Mouse (Mus musculus): Measurements from ENCODE around the gene Zswim2. TPM values are rescaled to one million over a fixed set of nuclear protein-coding genes. Genes with fewer than 3 reads are reported as not detected.
"Not testable (repeated sequence)": the region's sequence is repeated elsewhere in the genome, so short reads cannot be mapped to it uniquely, and the experiment has no call there.

Gene Zswim2
- not detected in 2 replicates for polyA plus RNA-seq (2015; fragmentation: Nextera tagmentation; extraction: Ambion mirVana)

DNA sequence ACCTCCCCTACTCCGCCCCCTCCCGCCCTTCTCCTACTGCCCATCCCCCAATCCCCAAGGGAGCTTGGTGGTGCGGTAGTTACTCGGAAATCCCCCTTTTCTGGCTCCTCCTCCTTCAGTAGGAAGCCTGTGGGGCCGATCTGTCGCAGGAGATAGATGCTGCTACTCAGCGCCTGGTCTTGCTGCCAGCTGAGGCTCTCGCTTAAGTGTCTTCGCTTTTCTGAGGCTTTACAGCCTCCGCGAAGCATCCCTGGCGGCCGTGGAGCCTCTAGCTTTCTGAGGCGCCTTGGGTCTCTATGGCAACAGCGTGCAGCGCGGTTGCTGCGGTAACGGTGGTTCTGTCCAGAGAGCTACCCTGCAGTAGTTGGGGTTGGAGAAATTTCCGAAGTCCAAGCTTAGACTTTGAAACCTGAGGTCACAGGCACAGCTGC lies at the start of gene Zswim2:
Gene Zswim2, minus strand, starts transcription at position 298 of the 431 bp plus-strand sequence.
- ATAC-seq, result peak; percentile 79
- H3K4me3 ChIP-seq (ENCODE audit: low read length), result no peak within 1 kb of the TSS
- WGBS, result 1% methylated on average over 20 of the region's 20 CpGs

GRCm38 (mm10) chr2:83990253-83990652 lies 49.2 kb upstream of the Zswim2 start, which contains the start of gene Gm13691:
Gm13691 (plus strand) TSS chr2:83990553.
- not testable (repeated sequence) for H3K36me3 ChIP-seq (ENCODE audit: control insufficient read depth, insufficient read depth, low read length); H3K9ac ChIP-seq (ENCODE audit: low read depth, low read length); H3K27me3 ChIP-seq (replicated peaks; ENCODE audit: control insufficient read depth, insufficient read depth, low read length); H3K4me1 ChIP-seq (ENCODE audit: control insufficient read depth, insufficient read depth, low read length); ATAC-seq; H3K9me3 ChIP-seq (ENCODE audit: control insufficient read depth, low read length); H3K27ac ChIP-seq (ENCODE audit: low read length); H3K4me3 ChIP-seq (ENCODE audit: low read length); H3K4me2 ChIP-seq (ENCODE audit: low read depth, low read length)
- WGBS, result no CpG with 5 or more reads among the region's 6 CpGs

More for the DNA sequence above, at the start of gene Zswim2:
- Histone ChIP-seq H3K9ac (ENCODE audit: low read depth, low read length) (no peak within 1 kb of the TSS), H3K27ac (ENCODE audit: low read length) (no peak within 1 kb of the TSS), H3K36me3 (ENCODE audit: control insufficient read depth, insufficient read depth, low read length) (no peaks in the 10 kb centered on the region), H3K4me1 (ENCODE audit: control insufficient read depth, insufficient read depth, low read length) (peaks cover 2% of the 10 kb centered on the region; the same call in 1 of the 2 replicates), H3K4me2 (ENCODE audit: low read depth, low read length) (0 out of 2 replicates have a peak within 1 kb of the TSS, but pooled peaks have one; percentile 10), H3K27me3 (replicated peaks; ENCODE audit: control insufficient read depth, insufficient read depth, low read length) (no peaks in the 10 kb centered on the region), H3K9me3 (ENCODE audit: control insufficient read depth, low read length) (no peaks in the 10 kb centered on the region)

DNA sequence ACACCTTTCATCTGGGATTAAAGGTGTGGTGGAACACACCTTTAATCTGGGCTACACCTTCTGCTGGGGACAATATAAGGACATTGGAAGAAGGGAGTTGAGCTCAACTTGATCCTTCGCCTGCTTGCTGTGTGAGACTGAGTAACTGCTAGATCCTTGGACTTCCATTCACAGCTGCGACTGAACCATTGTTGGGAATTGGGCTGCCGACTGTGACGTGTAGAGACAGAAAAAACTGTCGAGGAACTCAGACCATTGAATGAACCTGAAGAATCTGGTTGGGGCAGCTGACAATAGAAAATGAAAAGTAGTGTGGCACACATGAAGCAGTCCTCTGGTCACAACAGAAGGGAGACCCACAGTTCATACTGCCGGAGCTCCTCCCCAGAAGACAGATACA lies 43.4 kb upstream of the Zswim2 start, which contains the start of gene Gm13697:
Gene Gm13697, plus strand, starts transcription at position 301 of the 400 bp plus-strand sequence.
- not testable (repeated sequence) for H3K36me3 ChIP-seq (ENCODE audit: control insufficient read depth, insufficient read depth, low read length); H3K9me3 ChIP-seq (ENCODE audit: control insufficient read depth, low read length); H3K9ac ChIP-seq (ENCODE audit: low read depth, low read length); H3K4me1 ChIP-seq (ENCODE audit: control insufficient read depth, insufficient read depth, low read length); ATAC-seq; H3K4me3 ChIP-seq (ENCODE audit: low read length); H3K4me2 ChIP-seq (ENCODE audit: low read depth, low read length); H3K27me3 ChIP-seq (replicated peaks; ENCODE audit: control insufficient read depth, insufficient read depth, low read length); H3K27ac ChIP-seq (ENCODE audit: low read length)
- no CpG with 5 or more reads among the region's 6 CpGs for WGBS

DNA sequence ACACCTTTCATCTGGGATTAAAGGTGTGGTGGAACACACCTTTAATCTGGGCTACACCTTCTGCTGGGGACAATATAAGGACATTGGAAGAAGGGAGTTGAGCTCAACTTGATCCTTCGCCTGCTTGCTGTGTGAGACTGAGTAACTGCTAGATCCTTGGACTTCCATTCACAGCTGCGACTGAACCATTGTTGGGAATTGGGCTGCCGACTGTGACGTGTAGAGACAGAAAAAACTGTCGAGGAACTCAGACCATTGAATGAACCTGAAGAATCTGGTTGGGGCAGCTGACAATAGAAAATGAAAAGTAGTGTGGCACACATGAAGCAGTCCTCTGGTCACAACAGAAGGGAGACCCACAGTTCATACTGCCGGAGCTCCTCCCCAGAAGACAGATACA lies 37.6 kb upstream of the Zswim2 start, which contains the start of gene Gm13694:
Gene Gm13694, plus strand, starts transcription at position 301 of the 400 bp plus-strand sequence.
- H3K9ac ChIP-seq (ENCODE audit: low read depth, low read length); H3K36me3 ChIP-seq (ENCODE audit: control insufficient read depth, insufficient read depth, low read length); H3K27ac ChIP-seq (ENCODE audit: low read length); ATAC-seq; H3K4me3 ChIP-seq (ENCODE audit: low read length); H3K27me3 ChIP-seq (replicated peaks; ENCODE audit: control insufficient read depth, insufficient read depth, low read length); H3K9me3 ChIP-seq (ENCODE audit: control insufficient read depth, low read length); H3K4me1 ChIP-seq (ENCODE audit: control insufficient read depth, insufficient read depth, low read length); H3K4me2 ChIP-seq (ENCODE audit: low read depth, low read length): not testable (repeated sequence)
- no CpG with 5 or more reads among the region's 6 CpGs for WGBS

GRCm38 (mm10) chr2:83972823-83973222 lies 31.8 kb upstream of the Zswim2 start, which contains the start of gene Gm13696:
Gm13696 (plus strand) TSS chr2:83973123.
- not testable (repeated sequence) for H3K9me3 ChIP-seq (ENCODE audit: control insufficient read depth, low read length); H3K27ac ChIP-seq (ENCODE audit: low read length); H3K4me3 ChIP-seq (ENCODE audit: low read length); H3K4me1 ChIP-seq (ENCODE audit: control insufficient read depth, insufficient read depth, low read length); H3K36me3 ChIP-seq (ENCODE audit: control insufficient read depth, insufficient read depth, low read length); ATAC-seq; H3K9ac ChIP-seq (ENCODE audit: low read depth, low read length); H3K27me3 ChIP-seq (replicated peaks; ENCODE audit: control insufficient read depth, insufficient read depth, low read length); H3K4me2 ChIP-seq (ENCODE audit: low read depth, low read length)
- no CpG with 5 or more reads among the region's 6 CpGs for WGBS

DNA sequence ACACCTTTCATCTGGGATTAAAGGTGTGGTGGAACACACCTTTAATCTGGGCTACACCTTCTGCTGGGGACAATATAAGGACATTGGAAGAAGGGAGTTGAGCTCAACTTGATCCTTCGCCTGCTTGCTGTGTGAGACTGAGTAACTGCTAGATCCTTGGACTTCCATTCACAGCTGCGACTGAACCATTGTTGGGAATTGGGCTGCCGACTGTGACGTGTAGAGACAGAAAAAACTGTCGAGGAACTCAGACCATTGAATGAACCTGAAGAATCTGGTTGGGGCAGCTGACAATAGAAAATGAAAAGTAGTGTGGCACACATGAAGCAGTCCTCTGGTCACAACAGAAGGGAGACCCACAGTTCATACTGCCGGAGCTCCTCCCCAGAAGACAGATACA lies 26.0 kb upstream of the Zswim2 start, which contains the start of gene Gm13695:
Gene Gm13695, plus strand, starts transcription at position 301 of the 400 bp plus-strand sequence.
- ATAC-seq, result not testable (repeated sequence)

GRCm38 (mm10) chr2:83961203-83961602 lies 20.2 kb upstream of the Zswim2 start, which contains the start of gene Gm13693:
Gm13693 (plus strand) TSS chr2:83961503.
- not testable (repeated sequence) for H3K36me3 ChIP-seq (ENCODE audit: control insufficient read depth, insufficient read depth, low read length); H3K4me2 ChIP-seq (ENCODE audit: low read depth, low read length); ATAC-seq; H3K4me1 ChIP-seq (ENCODE audit: control insufficient read depth, insufficient read depth, low read length); H3K27ac ChIP-seq (ENCODE audit: low read length); H3K9me3 ChIP-seq (ENCODE audit: control insufficient read depth, low read length); H3K27me3 ChIP-seq (replicated peaks; ENCODE audit: control insufficient read depth, insufficient read depth, low read length); H3K9ac ChIP-seq (ENCODE audit: low read depth, low read length); H3K4me3 ChIP-seq (ENCODE audit: low read length)
- no CpG with 5 or more reads among the region's 6 CpGs for WGBS

More for the DNA sequence above, 26.0 kb upstream of the Zswim2 start, which contains the start of gene Gm13695:
- not testable (repeated sequence) for H3K4me3 ChIP-seq (ENCODE audit: low read length); H3K9me3 ChIP-seq (ENCODE audit: control insufficient read depth, low read length); H3K4me1 ChIP-seq (ENCODE audit: control insufficient read depth, insufficient read depth, low read length); H3K27me3 ChIP-seq (replicated peaks; ENCODE audit: control insufficient read depth, insufficient read depth, low read length); H3K27ac ChIP-seq (ENCODE audit: low read length); H3K4me2 ChIP-seq (ENCODE audit: low read depth, low read length); H3K36me3 ChIP-seq (ENCODE audit: control insufficient read depth, insufficient read depth, low read length); H3K9ac ChIP-seq (ENCODE audit: low read depth, low read length)
- WGBS, result no CpG with 5 or more reads among the region's 6 CpGs

GRCm38 (mm10) chr2:83955393-83955792 lies 14.4 kb upstream of the Zswim2 start, which contains the start of gene Gm13698:
Gm13698 (plus strand) TSS chr2:83955693.
- not testable (repeated sequence) for H3K4me3 ChIP-seq (ENCODE audit: low read length); H3K4me2 ChIP-seq (ENCODE audit: low read depth, low read length); H3K27me3 ChIP-seq (replicated peaks; ENCODE audit: control insufficient read depth, insufficient read depth, low read length); H3K9me3 ChIP-seq (ENCODE audit: control insufficient read depth, low read length); H3K27ac ChIP-seq (ENCODE audit: low read length); H3K4me1 ChIP-seq (ENCODE audit: control insufficient read depth, insufficient read depth, low read length); H3K36me3 ChIP-seq (ENCODE audit: control insufficient read depth, insufficient read depth, low read length); ATAC-seq; H3K9ac ChIP-seq (ENCODE audit: low read depth, low read length)
- WGBS, result no CpG with 5 or more reads among the region's 6 CpGs

GRCm38 (mm10) chr2:83941792-83942191 lies 764 bp upstream of the Zswim2 start:
- Histone ChIP-seq H3K4me1 (ENCODE audit: control insufficient read depth, insufficient read depth, low read length) (peaks cover 2% of the 10 kb centered on the region; the same call in 1 of the 2 replicates), H3K4me2 (ENCODE audit: low read depth, low read length) (no peak overlapping the region), H3K9me3 (ENCODE audit: control insufficient read depth, low read length) (no peaks in the 10 kb centered on the region), H3K27ac (ENCODE audit: low read length) (no peak overlapping the region), H3K4me3 (ENCODE audit: low read length) (no peak overlapping the region), H3K9ac (ENCODE audit: low read depth, low read length) (no peak overlapping the region), H3K27me3 (replicated peaks; ENCODE audit: control insufficient read depth, insufficient read depth, low read length) (no peaks in the 10 kb centered on the region), H3K36me3 (ENCODE audit: control insufficient read depth, insufficient read depth, low read length) (no peaks in the 10 kb centered on the region)
- no peak for ATAC-seq
- 70% methylated on average over 4 of the region's 4 CpGs for WGBS

Data from intestine, embryonic 16.5 days (tissue).